Mouse (Mus musculus): ENCODE measurements around the gene Atr. TPM values are rescaled to one million over a fixed set of nuclear protein-coding genes. Genes with fewer than 3 reads are reported as not detected.
"Not testable (repeated sequence)": the region's sequence is repeated elsewhere in the genome, so short reads cannot be mapped to it uniquely, and the experiment has no call there.

Atr gene
- polyA plus RNA-seq, 1 experiment from 2014 or later, result 22.4 TPM

DNA sequence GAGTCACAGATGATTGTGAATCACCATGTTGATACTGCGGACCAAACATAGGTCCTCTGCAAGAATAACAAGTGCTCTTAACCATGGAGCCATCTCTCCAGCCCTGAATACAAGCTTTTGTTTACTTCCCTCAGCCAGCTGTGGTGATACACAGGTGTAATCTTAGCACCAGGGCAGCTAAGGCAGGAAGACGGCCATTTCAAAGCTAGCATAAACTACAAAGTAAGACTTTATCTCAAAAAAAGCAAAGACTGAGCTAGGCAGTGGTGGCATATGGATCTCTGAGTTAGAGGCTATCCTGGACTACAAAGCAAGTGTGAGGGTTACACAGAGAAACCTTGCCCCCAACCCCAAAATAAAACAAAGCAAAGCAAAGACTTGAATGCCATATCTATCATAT, 100.2 kb downstream of the Atr start:
- WGBS, result 97% methylated on average over 2 of the region's 2 CpGs
- Histone ChIP-seq H3K36me3 (replicated peaks) (peaks cover 19% of the 10 kb centered on the region), H3K4me3 (no peak overlapping the region), H3K27me3 (ENCODE audit: poor library complexity, severe bottlenecking) (no peaks in the 10 kb centered on the region), H3K9me3 (no peaks in the 10 kb centered on the region), H3K27ac (no peak overlapping the region), H3K4me1 (peaks cover 20% of the 10 kb centered on the region)
- DNase-seq (ENCODE audit: extremely low spot score, low spot score), result no peak

DNA sequence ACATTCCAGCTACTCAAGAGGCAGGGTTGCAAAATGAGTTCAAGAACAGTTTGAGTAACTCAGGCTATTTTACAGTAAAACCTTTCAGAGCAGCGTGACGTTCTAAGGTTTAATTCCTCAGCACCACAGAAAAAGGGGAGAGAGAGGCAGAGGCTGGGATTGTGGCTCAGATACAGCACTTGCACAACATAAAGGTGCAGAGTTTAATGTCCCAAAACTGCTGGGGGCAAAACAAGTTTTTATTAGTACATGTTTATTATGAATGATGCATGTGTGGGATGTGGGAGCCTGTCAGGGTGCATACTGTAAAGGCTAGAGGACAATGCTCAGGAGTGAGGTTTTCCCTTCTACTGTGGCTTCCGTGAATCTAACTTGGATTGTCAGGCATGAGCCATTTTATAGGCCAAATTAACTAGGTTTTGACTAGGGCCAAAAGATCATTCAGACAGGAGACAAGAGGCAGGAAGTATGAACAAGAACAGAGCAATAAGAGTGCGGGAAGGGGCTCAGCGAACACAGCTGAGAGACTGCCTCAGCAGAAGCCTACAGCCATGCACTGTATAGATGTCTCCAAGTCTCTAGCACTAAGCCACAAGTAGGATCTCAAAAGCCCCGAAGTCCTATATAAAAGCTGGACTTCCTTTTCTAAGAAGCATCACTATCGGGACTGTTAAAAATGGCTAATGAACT, 100.8 kb downstream of the Atr start:
- Histone ChIP-seq H3K4me1 (peaks cover 20% of the 10 kb centered on the region), H3K4me3 (no peak overlapping the region), H3K27ac (no peak overlapping the region), H3K9me3 (no peaks in the 10 kb centered on the region), H3K36me3 (replicated peaks) (peaks cover 19% of the 10 kb centered on the region), H3K27me3 (ENCODE audit: poor library complexity, severe bottlenecking) (no peaks in the 10 kb centered on the region)
- 95% methylated on average over 7 of the region's 7 CpGs for WGBS
- no peak for DNase-seq (ENCODE audit: extremely low spot score, low spot score)

- H3K27me3 ChIP-seq (ENCODE audit: poor library complexity, severe bottlenecking); H3K9me3 ChIP-seq; H3K4me3 ChIP-seq; DNase-seq (ENCODE audit: extremely low spot score, low spot score); H3K27ac ChIP-seq: not testable (repeated sequence)
- peaks cover 24% of the 10 kb centered on the region for H3K36me3 ChIP-seq (replicated peaks)
- peaks cover 16% of the 10 kb centered on the region for H3K4me1 ChIP-seq
- 89% methylated on average over 2 of the region's 2 CpGs for WGBS
These were observed 101.3 kb downstream of the Atr start for GRCm38 (mm10) chr9:95958731-95959105.

DNA sequence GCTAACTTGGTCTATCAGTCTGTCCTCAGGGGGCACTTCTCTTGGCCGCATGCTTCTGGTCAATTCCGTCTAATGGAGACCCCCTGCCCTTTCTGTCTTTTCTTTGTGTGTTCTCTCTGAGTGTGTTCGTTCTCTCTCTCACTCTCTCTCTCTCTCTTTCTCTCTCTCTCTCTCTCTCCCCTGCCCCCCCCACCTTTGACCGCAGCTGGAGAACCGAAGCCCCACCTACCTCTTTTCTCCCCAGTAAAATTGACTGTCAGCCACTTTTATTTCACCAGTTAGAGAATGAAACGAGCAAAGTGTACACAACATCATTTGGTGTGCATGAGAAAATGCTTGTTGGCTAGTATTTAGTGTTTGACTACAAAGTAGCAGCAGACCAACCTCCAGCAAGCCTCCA, 101.8 kb downstream of the Atr start:
- peaks cover 28% of the 10 kb centered on the region for H3K36me3 ChIP-seq (replicated peaks)
- H3K4me1 ChIP-seq, result peaks cover 11% of the 10 kb centered on the region; the same call in 1 of the 2 replicates
- WGBS, result 87% methylated on average over 6 of the region's 6 CpGs
- no peak overlapping the region for H3K4me3 ChIP-seq
- H3K27me3 ChIP-seq (ENCODE audit: poor library complexity, severe bottlenecking), result no peaks in the 10 kb centered on the region
- no peak for DNase-seq (ENCODE audit: extremely low spot score, low spot score)
- no peak overlapping the region for H3K27ac ChIP-seq
- no peaks in the 10 kb centered on the region for H3K9me3 ChIP-seq

- Histone ChIP-seq H3K9me3 (no peaks in the 10 kb centered on the region), H3K27me3 (ENCODE audit: poor library complexity, severe bottlenecking) (no peaks in the 10 kb centered on the region), H3K36me3 (replicated peaks) (peaks cover 34% of the 10 kb centered on the region), H3K4me3 (no peak overlapping the region), H3K27ac (no peak overlapping the region), H3K4me1 (peaks cover 11% of the 10 kb centered on the region; the same call in 1 of the 2 replicates)
- 92% methylated on average over 3 of the region's 3 CpGs for WGBS
- no peak for DNase-seq (ENCODE audit: extremely low spot score, low spot score)
These were observed 102.5 kb downstream of the Atr start for GRCm38 (mm10) chr9:95959732-95960428.

DNA sequence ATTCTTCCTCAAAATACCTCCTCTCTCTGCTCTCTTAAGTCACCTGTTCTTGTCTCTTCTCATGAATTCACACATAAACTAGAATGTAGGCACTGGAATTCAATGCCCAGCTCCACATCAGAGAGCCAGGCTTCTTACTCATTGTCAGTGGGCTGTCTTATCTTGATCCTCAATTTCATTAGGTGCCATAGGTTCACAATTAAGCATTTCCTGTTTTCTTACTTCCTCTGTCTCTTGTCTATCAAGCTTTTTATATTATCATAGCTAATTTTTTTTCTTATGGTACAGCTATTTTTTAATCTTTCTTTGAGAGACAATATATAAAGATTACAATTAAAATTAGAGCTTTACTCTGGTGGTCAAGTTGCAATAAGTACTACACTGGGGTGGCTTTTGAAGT, 103.7 kb downstream of the Atr start:
- Histone ChIP-seq H3K36me3 (replicated peaks) (peaks cover 46% of the 10 kb centered on the region), H3K4me1 (0 out of 2 replicates have a peak, but pooled peaks cover 6% of the 10 kb centered on the region)

GRCm38 (mm10) chr9:95964037-95964436, 106.6 kb downstream of the Atr start:
- no peaks in the 10 kb centered on the region for H3K27me3 ChIP-seq (ENCODE audit: poor library complexity, severe bottlenecking)
- DNase-seq (ENCODE audit: extremely low spot score, low spot score), result no peak
- H3K9me3 ChIP-seq, result no peaks in the 10 kb centered on the region
- no peaks in the 10 kb centered on the region for H3K4me1 ChIP-seq
- no peak overlapping the region for H3K4me3 ChIP-seq
- H3K27ac ChIP-seq, result no peak overlapping the region
- 95% methylated on average over 13 of the region's 13 CpGs for WGBS
- peaks cover 54% of the 10 kb centered on the region for H3K36me3 ChIP-seq (replicated peaks)

More for the DNA sequence above, 103.7 kb downstream of the Atr start:
- no peak overlapping the region for H3K27ac ChIP-seq
- H3K27me3 ChIP-seq (ENCODE audit: poor library complexity, severe bottlenecking), result no peaks in the 10 kb centered on the region
- H3K9me3 ChIP-seq, result no peaks in the 10 kb centered on the region
- no peak for DNase-seq (ENCODE audit: extremely low spot score, low spot score)
- no peak overlapping the region for H3K4me3 ChIP-seq

- Histone ChIP-seq H3K4me3 (no peak overlapping the region), H3K9me3 (no peaks in the 10 kb centered on the region), H3K4me1 (no peaks in the 10 kb centered on the region), H3K36me3 (replicated peaks) (peaks cover 92% of the 10 kb centered on the region), H3K27me3 (ENCODE audit: poor library complexity, severe bottlenecking) (no peaks in the 10 kb centered on the region), H3K27ac (no peak overlapping the region)
- DNase-seq (ENCODE audit: extremely low spot score, low spot score), result no peak
- WGBS, result 93% methylated on average over 2 of the region's 2 CpGs
These were observed 120.9 kb downstream of the Atr start for GRCm38 (mm10) chr9:95978279-95978678.

- WGBS, result 92% methylated on average over 6 of the region's 6 CpGs
- H3K27ac ChIP-seq, result no peak overlapping the region
- H3K4me3 ChIP-seq, result no peak overlapping the region
- no peaks in the 10 kb centered on the region for H3K4me1 ChIP-seq
- no peak for DNase-seq (ENCODE audit: extremely low spot score, low spot score)
- no peaks in the 10 kb centered on the region for H3K9me3 ChIP-seq
- peaks cover 92% of the 10 kb centered on the region for H3K36me3 ChIP-seq (replicated peaks)
- H3K27me3 ChIP-seq (ENCODE audit: poor library complexity, severe bottlenecking), result no peaks in the 10 kb centered on the region
These were observed 122.5 kb downstream of the Atr start for GRCm38 (mm10) chr9:95979896-95980295.

- no peaks in the 10 kb centered on the region for H3K9me3 ChIP-seq
- peaks cover 85% of the 10 kb centered on the region for H3K36me3 ChIP-seq (replicated peaks)
- no peaks in the 10 kb centered on the region for H3K4me1 ChIP-seq
- H3K4me3 ChIP-seq, result no peak overlapping the region
- H3K27ac ChIP-seq, result no peak overlapping the region
- WGBS, result 93% methylated on average over 2 of the region's 2 CpGs
- no peaks in the 10 kb centered on the region for H3K27me3 ChIP-seq (ENCODE audit: poor library complexity, severe bottlenecking)
- no peak for DNase-seq (ENCODE audit: extremely low spot score, low spot score)
These were observed 134.9 kb downstream of the Atr start for GRCm38 (mm10) chr9:95992255-95992654.

Other genes starting within 250 kb of the Atr start
- gene Pcolce2, start 220.0 kb upstream of the Atr start, polyA plus RNA-seq (2016; fragmentation: Nextera tagmentation; extraction: Ambion mirVana), result 3.9 and 4.7 TPM in 2 replicates
- gene Trpc1, start 107.2 kb upstream of the Atr start, polyA plus RNA-seq (2016; fragmentation: Nextera tagmentation; extraction: Ambion mirVana), result 1.5 and 2.0 TPM in 2 replicates
- gene Pls1, start 12.3 kb upstream of the Atr start, polyA plus RNA-seq (2016; fragmentation: Nextera tagmentation; extraction: Ambion mirVana), result 5.6 and 5.9 TPM in 2 replicates
- 16.7 and 19.5 TPM in 2 replicates for gene Xrn1, start 97.2 kb downstream of the Atr start, polyA plus RNA-seq (2016; fragmentation: Nextera tagmentation; extraction: Ambion mirVana)